Mouse (Mus musculus) spleen, adult 2 months (tissue): ENCODE results near the gene Smyd1.

Source experiments
- CTCF ChIP-seq: fragments of 200-500 bp; IDR thresholded peaks from 2 replicates; pipeline ENCODE4 v1.5.1; 2011; ENCODE audit warnings: mild to moderate bottlenecking, inconsistent platforms; ENCODE audit not compliant: insufficient read depth, insufficient read length, insufficient replicate concordance; ENCODE audit errors: extremely low read depth
- POLR2A ChIP-seq: fragments of 200-500 bp; IDR thresholded peaks from 2 replicates; pipeline ENCODE4 v1.6.1; 2011; ENCODE audit warnings: low read depth, low read length, inconsistent platforms

- TF ChIP-seq CTCF (no peak), POLR2A (no peak)
These were observed 38.7 kb upstream of the Smyd1 start for GRCm38 (mm10) chr6:71360751-71361150.
